Mouse (Mus musculus) liver, adult 2 months (tissue): ENCODE results near the gene Odf3l1. TPM values are rescaled to one million over a fixed set of nuclear protein-coding genes. Genes with fewer than 3 reads are reported as not detected.

Source experiments
- DNase-seq: peaks from one replicate; pipeline ENCODE4 v3.0.0-alpha.2; 2011; ENCODE audit warnings: low read depth, low spot score; ENCODE audit errors: extremely low read depth
- H3K27ac ChIP-seq: fragments of 200-500 bp; replicated peaks from 2 replicates; pipeline ENCODE4 v1.5.1; 2012; ENCODE audit warnings: low read depth, mild to moderate bottlenecking, control low read depth, inconsistent platforms, low read length; ENCODE audit not compliant: insufficient read depth
- H3K27me3 ChIP-seq: fragments of 200-500 bp; 2 replicates; pipeline ENCODE4 v1.6.1; 2012; ENCODE audit warnings: mild to moderate bottlenecking, moderate library complexity, low read length, inconsistent platforms; ENCODE audit not compliant: control insufficient read depth, insufficient read depth
- H3K36me3 ChIP-seq: fragments of 200-500 bp; 2 replicates; pipeline ENCODE4 v1.6.1; 2012; ENCODE audit warnings: low read length, inconsistent platforms; ENCODE audit not compliant: control insufficient read depth, insufficient read depth
- H3K4me1 ChIP-seq: fragments of 200-500 bp; 2 replicates; pipeline ENCODE4 v1.6.1; 2011; ENCODE audit warnings: low read length; ENCODE audit not compliant: control insufficient read depth, insufficient read depth
- H3K4me3 ChIP-seq: fragments of 200-500 bp; 2 replicates; pipeline ENCODE4 v1.5.1; 2011; ENCODE audit warnings: low read depth, mild to moderate bottlenecking, control low read depth, low read length, moderate library complexity; ENCODE audit not compliant: insufficient read depth
- H3K79me2 ChIP-seq: fragments of 200-500 bp; 2 replicates; pipeline ENCODE4 v1.6.1; 2012; ENCODE audit warnings: inconsistent platforms, mild to moderate bottlenecking, low read length, moderate library complexity; ENCODE audit not compliant: control insufficient read depth, insufficient read depth
- H3K9ac ChIP-seq: fragments of 200-500 bp; 2 replicates; pipeline ENCODE4 v1.6.1; 2012; ENCODE audit warnings: low read depth, mild to moderate bottlenecking, control low read depth, inconsistent platforms, low read length
- CTCF ChIP-seq: fragments of 200-500 bp; IDR thresholded peaks from 2 replicates; pipeline ENCODE4 v1.5.1; 2011; ENCODE audit warnings: low read depth, low read length, control low read depth
- POLR2A ChIP-seq: fragments of 200-500 bp; IDR thresholded peaks from 2 replicates; pipeline ENCODE4 v1.6.1; 2011; ENCODE audit warnings: low read length, control low read depth; ENCODE audit not compliant: insufficient read depth; ENCODE audit errors: extremely low read depth
- WGBS: fragments of 180-500 bp; shearing (Covaris S2); methylation state at CpG from one replicate; pipeline ENCODE4 v1.1.7; 2018; 5-methylcytosine and 5-hydroxymethylcytosine counted together
- polyA plus RNA-seq: library from polyadenylated mRNA; depleted of rRNA; stranded (reverse); fragments of >200 nt; gene quantifications from 2 replicates; pipeline ENCODE4 v1.2.3, GENCODE M21; 2012
- total RNA-seq: library from RNA; depleted of rRNA; stranded (reverse); fragments of >200 nt; gene quantifications from 2 replicates; pipeline ENCODE4 v1.2.3, GENCODE M21; 2014

The Odf3l1 gene
- total and polyA plus RNA-seq, 2 experiments = 0.11 TPM; not detected in 1

DNA sequence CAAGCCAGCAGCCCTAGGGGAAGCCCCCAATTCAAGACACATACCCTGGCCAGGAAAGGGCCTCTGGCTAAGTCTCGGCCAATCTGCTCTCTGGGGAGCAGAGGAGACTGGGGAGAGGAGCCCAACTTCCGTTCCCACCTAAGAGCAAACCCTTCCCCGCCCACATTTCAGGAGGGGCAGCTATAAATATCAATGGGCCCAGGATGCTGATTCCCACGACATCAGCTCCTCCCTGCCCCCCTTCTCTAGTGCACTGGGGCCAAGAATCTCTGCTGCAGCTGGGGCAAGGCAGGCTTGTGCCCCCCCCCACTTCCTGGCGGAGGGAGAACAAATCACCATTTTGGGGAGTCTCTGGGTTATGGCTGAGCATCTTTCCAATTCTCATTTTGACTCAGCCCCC, 6.7 kb upstream of the Odf3l1 start:
- no peak for TF ChIP-seq POLR2A
- no peak for TF ChIP-seq CTCF
- Histone ChIP-seq H3K36me3 (no peaks in the 10 kb centered on the region), H3K79me2 (no peaks in the 10 kb centered on the region), H3K9ac (no peak overlapping the region), H3K27ac (no peak overlapping the region), H3K27me3 (no peaks in the 10 kb centered on the region), H3K4me1 (no peaks in the 10 kb centered on the region), H3K4me3 (no peak overlapping the region)
- DNase-seq = no peak
- WGBS = 63% methylated on average over 5 of the region's 5 CpGs

DNA sequence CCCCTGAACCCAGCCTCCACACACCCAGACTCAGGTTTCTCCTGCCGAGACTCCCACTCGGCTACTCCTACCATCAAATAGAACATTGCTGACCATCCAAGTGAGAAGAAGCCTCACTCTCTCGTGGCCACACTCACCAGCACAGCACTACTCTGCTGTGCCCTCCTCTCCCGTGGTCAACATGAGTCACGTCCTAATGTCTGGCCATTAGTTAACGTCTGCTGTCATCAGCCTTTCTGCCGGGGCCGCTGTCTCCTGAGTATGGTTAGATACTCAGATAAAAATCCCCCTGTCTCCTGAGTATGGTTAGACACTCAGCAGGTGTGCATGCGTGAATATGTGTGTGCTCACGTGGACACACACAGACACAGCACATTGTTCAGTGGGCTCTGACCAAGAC, 6.3 kb upstream of the Odf3l1 start:
- H3K79me2 ChIP-seq = no peaks in the 10 kb centered on the region
- no peaks in the 10 kb centered on the region for H3K27me3 ChIP-seq
- no peaks in the 10 kb centered on the region for H3K36me3 ChIP-seq
- no peak overlapping the region for H3K27ac ChIP-seq
- DNase-seq = no peak
- 68% methylated on average over 10 of the region's 10 CpGs for WGBS
- H3K4me1 ChIP-seq = no peaks in the 10 kb centered on the region
- no peak overlapping the region for H3K4me3 ChIP-seq
- H3K9ac ChIP-seq = no peak overlapping the region
- TF ChIP-seq CTCF = no peak
- TF ChIP-seq POLR2A = no peak

DNA sequence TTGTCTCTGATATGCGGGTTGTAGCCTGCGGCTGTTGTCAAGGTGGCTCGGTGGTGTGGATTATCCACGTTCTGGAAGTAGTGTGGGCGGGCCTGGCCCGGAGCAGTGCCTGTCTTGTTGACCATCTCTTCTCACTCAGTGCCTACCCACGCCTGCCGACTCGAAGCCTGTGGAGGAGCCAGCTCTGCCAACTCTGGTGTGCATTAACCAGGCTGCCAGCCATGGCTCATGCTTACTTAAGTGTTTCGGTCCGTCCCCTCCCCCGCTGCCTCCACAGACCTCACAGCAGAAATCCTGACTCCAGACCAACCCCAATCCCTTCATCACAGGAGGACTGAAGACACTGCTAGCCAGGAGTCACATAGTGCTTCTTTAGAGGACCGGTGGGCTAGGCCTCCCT, 5.1 kb upstream of the Odf3l1 start:
- no peaks in the 10 kb centered on the region for H3K36me3 ChIP-seq
- no peaks in the 10 kb centered on the region for H3K79me2 ChIP-seq
- H3K4me1 ChIP-seq = no peaks in the 10 kb centered on the region
- TF ChIP-seq CTCF (no peak), POLR2A (no peak)
- no peak overlapping the region for H3K9ac ChIP-seq
- no peak overlapping the region for H3K27ac ChIP-seq
- H3K27me3 ChIP-seq = no peaks in the 10 kb centered on the region
- H3K4me3 ChIP-seq = no peak overlapping the region
- 70% methylated on average over 13 of the region's 13 CpGs for WGBS
- DNase-seq = no peak

DNA sequence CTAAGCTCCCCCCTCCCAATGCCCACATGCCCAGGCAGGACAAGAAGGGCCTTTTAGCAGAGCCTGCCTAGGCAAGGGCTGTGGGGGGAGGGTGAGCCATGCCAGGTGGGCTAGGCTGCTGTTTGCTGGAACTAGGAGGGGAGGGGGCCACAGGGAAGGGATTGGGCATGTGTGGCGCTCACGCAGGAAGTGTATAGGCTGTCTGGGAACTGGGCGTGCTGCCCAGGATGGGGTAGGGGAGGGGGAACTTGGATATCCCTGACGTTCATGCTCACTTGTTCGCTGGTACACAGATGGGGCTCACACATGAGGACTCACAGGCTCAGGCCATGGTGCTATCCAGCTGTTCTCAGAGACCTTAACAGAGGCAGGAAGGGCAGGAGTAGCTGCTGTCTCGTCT, 3.8 kb upstream of the Odf3l1 start:
- Histone ChIP-seq H3K79me2 (no peaks in the 10 kb centered on the region), H3K27ac (no peak overlapping the region), H3K4me1 (no peaks in the 10 kb centered on the region), H3K36me3 (no peaks in the 10 kb centered on the region), H3K4me3 (no peak overlapping the region), H3K27me3 (no peaks in the 10 kb centered on the region), H3K9ac (no peak overlapping the region)
- no peak for DNase-seq
- TF ChIP-seq POLR2A (no peak), CTCF (no peak)
- WGBS = 83% methylated on average over 6 of the region's 6 CpGs

DNA sequence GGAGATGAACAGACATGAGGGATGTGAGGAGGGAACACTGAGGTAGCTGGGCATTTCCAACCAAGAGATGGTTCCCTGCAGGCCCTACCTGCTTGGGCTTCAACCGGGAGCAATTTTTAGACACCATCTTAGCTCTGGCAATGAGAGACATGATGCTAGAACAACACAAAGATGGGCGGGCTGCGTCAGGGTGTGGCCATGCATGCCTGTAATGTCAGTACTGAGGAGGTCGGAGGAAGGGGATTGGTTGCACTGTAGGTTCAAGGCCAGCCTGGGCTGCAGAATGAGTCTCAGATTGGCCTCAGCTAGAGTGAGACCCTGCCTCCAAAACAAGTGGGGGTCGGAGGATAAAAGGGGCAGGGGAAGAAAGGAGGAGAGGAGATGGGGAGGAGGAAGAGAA, 2.0 kb upstream of the Odf3l1 start:
- no peaks in the 10 kb centered on the region for H3K4me1 ChIP-seq
- DNase-seq = no peak
- H3K27ac ChIP-seq = no peak overlapping the region
- H3K36me3 ChIP-seq = no peaks in the 10 kb centered on the region
- no peaks in the 10 kb centered on the region for H3K79me2 ChIP-seq
- H3K9ac ChIP-seq = no peak overlapping the region
- no peaks in the 10 kb centered on the region for H3K27me3 ChIP-seq
- WGBS = 77% methylated on average over 5 of the region's 5 CpGs
- no peak overlapping the region for H3K4me3 ChIP-seq
- TF ChIP-seq POLR2A (no peak), CTCF (no peak)

DNA sequence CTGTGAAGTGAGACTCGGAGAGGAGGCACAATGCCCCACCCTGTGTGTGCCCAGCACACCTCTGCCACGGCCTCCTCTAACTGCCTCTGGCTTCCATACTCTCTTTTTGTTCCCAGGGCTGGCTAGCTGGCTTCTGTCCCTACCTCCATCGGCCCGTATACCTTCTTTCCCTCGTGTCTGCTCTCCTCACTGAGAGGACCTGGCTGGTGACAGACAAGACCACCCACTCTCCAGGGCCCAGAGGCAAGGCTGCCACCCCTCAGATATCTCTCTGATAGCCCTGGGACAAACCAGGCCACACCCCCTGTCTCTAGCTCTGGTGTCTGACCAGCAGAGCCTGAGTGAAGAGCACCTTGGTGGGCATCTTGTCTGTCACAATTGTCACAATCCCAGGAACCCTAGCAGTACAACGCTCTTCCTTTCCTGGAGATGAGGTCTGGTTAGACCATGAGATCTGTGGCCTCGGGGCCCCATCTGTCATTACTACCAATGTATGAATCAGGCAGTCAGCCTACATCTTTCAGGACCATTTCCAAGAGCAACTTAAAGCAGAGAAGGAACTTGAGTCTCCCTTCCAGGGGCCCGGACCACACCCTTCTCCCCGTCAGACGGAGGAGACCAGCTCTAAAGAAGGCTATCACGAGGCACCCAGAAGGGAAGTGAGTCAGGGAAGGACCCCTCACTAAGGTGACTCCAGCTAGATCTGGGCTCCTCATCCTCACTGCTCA, 1.4 kb upstream of the Odf3l1 start:
- Histone ChIP-seq H3K27me3 (no peaks in the 10 kb centered on the region), H3K27ac (no peak overlapping the region), H3K36me3 (no peaks in the 10 kb centered on the region), H3K9ac (no peak overlapping the region), H3K79me2 (no peaks in the 10 kb centered on the region), H3K4me1 (no peaks in the 10 kb centered on the region), H3K4me3 (no peak overlapping the region)
- 76% methylated on average over 11 of the region's 11 CpGs for WGBS
- no peak for TF ChIP-seq POLR2A
- DNase-seq = no peak
